Mouse (Mus musculus) neutrophil, adult 83 days (primary cell): ENCODE data around the gene Ttc21b. TPM values are rescaled to one million over a fixed set of nuclear protein-coding genes. Genes with fewer than 3 reads are reported as not detected.

ENCODE experiments used
- total RNA-seq, 2 experiments: library from RNA; stranded (reverse); gene quantifications; one replicate each; pipeline ENCODE4 v1.2.4; 2023

Ttc21b gene
- total RNA-seq: under 1 TPM; 0.66 to 0.94 TPM

DNA sequence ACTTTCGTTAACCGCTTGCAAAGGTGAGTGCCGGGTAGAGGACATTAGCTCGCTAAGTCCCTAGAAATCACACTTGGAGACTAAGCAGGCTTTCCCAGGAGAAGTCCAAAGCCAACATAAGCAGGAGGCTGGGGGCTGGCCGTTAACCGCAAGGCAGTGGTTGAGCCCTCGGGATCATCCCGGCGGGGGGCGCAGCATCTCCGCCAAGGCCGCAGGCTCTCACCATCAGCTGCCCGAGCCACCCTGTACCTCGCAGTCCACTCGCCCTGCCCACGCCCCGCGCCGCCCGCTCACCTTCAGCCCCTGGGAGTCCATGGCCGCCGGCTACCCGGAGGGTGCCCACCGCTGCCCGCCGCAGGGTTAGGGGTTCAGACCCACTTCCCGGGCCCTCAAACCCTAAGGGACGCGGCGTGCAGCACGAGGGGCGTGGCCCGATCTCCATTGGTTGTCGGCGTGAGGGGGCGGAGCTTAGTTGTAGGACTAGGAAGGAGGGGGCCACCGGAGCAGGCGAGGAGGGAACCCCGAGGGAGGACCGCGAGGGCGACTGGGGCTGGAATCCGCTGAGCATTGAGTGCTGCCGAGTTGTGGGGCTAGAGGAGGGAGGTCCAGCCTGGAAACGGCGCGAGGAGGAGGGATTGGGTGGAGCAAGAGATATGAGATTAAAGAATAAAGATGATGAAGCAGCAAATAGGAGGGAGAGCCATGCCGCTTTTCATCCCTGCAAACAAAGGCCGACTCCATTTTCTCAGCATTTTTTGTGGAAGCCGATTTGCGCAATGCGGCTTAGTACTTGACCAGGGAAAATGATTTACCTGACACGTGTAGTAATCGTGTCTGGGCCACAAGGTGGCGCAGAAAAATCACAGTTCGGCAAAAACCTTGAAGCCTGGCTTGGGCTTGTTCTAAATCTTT is at the start of gene Ttc21b:
Gene Ttc21b, minus strand, starts transcription at position 398 of the 912 bp plus-strand sequence.

Other genes starting within 250 kb of the Ttc21b start
- gene Galnt3, start 131.6 kb downstream of the Ttc21b start, total RNA-seq: 1 to 10 TPM; 8.3 to 8.5 TPM
- gene Scn1a, start 184.2 kb upstream of the Ttc21b start, total RNA-seq: not detected